Mouse (Mus musculus) myocyte (in vitro differentiated cells): ENCODE results near the gene Grifin. TPM values are rescaled to one million over a fixed set of nuclear protein-coding genes. Genes with fewer than 3 reads are reported as not detected.

Source experiments
- H3K27me3 ChIP-seq: one replicate; pipeline ENCODE4 v1.6.1; 2011; ENCODE audit not compliant: control insufficient read depth, insufficient read depth, insufficient read length
- H3K36me3 ChIP-seq: one replicate; pipeline ENCODE4 v1.6.1; 2011; ENCODE audit not compliant: control insufficient read depth, insufficient read depth
- H3K4me2 ChIP-seq: one replicate; pipeline ENCODE4 v1.6.1; 2011; ENCODE audit warnings: low read depth, control low read depth
- H3K4me3 ChIP-seq: one replicate; pipeline ENCODE4 v1.5.1; 2011; ENCODE audit warnings: mild to moderate bottlenecking, control low read depth, moderate library complexity
- H3K79me2 ChIP-seq: one replicate; pipeline ENCODE4 v1.6.1; 2011; ENCODE audit not compliant: control insufficient read depth, insufficient read depth
- H3ac ChIP-seq: one replicate; pipeline ENCODE4 v1.6.1; 2011; ENCODE audit not compliant: control insufficient read depth, insufficient read length
- CEBPB ChIP-seq: IDR thresholded peaks from 2 replicates; pipeline ENCODE4 v1.6.1; 2011; ENCODE audit warnings: mild to moderate bottlenecking, moderate library complexity; ENCODE audit not compliant: poor library complexity, insufficient read depth, severe bottlenecking
- E2F4 ChIP-seq: IDR thresholded peaks from one replicate; pipeline ENCODE4 v1.6.1; 2011; ENCODE audit warnings: mild to moderate bottlenecking, control low read depth, moderate library complexity; ENCODE audit not compliant: insufficient read depth
- MAX ChIP-seq: IDR thresholded peaks from one replicate; pipeline ENCODE4 v1.6.1; 2011; ENCODE audit warnings: low read depth, mild to moderate bottlenecking, control low read depth
- MYOD1 ChIP-seq, 3 experiments: IDR thresholded peaks; one replicate each; pipeline ENCODE4 v1.6.1; 2011; ENCODE audit warnings: control low read depth in 2 of 3, low read depth in 2 of 3, mild to moderate bottlenecking in 2 of 3, moderate library complexity in 1 of 3; ENCODE audit not compliant: insufficient read length in 2 of 3, control insufficient read depth in 1 of 3
- MYOG ChIP-seq, 3 experiments: IDR thresholded peaks; one replicate each; pipeline ENCODE4 v1.6.1; 2011; ENCODE audit warnings: control low read depth in 2 of 3, low read depth in 2 of 3, mild to moderate bottlenecking in 2 of 3; ENCODE audit not compliant: insufficient read length in 2 of 3, control insufficient read depth in 1 of 3, insufficient read depth in 1 of 3
- POLR2A ChIP-seq: IDR thresholded peaks from one replicate; pipeline ENCODE4 v1.6.1; 2011; ENCODE audit warnings: low read depth, mild to moderate bottlenecking, control low read depth, moderate library complexity; ENCODE audit not compliant: insufficient read length
- POLR2AphosphoS2 ChIP-seq: IDR thresholded peaks from one replicate; pipeline ENCODE4 v1.6.1; 2011; ENCODE audit warnings: low read depth, control low read depth; ENCODE audit not compliant: insufficient read length
- REST ChIP-seq: IDR thresholded peaks from one replicate; pipeline ENCODE4 v1.6.1; 2011; ENCODE audit warnings: mild to moderate bottlenecking, control low read depth, moderate library complexity; ENCODE audit not compliant: insufficient read depth, insufficient read length
- SRF ChIP-seq: IDR thresholded peaks from one replicate; pipeline ENCODE4 v1.6.1; 2011; ENCODE audit warnings: low read depth; ENCODE audit not compliant: control insufficient read depth, insufficient read length
- TCF12 ChIP-seq: IDR thresholded peaks from one replicate; pipeline ENCODE4 v1.6.1; 2011; ENCODE audit warnings: mild to moderate bottlenecking, control low read depth; ENCODE audit not compliant: poor library complexity, insufficient read depth, severe bottlenecking
- TCF3 ChIP-seq: IDR thresholded peaks from one replicate; pipeline ENCODE4 v1.6.1; 2011; ENCODE audit warnings: low read depth, control low read depth; ENCODE audit not compliant: insufficient read length
- USF1 ChIP-seq: IDR thresholded peaks from one replicate; pipeline ENCODE4 v1.6.1; 2011; ENCODE audit warnings: low read depth, mild to moderate bottlenecking, control low read depth, moderate library complexity
- polyA plus RNA-seq: library from polyadenylated mRNA; unstranded; fragments of >200 nt; fragmentation: generic; extraction: Trizol; gene quantifications from one replicate; pipeline ENCODE4 v1.2.1, GENCODE M21; 2012; ENCODE audit warnings: missing spikeins

Gene Grifin
- polyA plus RNA-seq, 1 experiment = not detected

DNA sequence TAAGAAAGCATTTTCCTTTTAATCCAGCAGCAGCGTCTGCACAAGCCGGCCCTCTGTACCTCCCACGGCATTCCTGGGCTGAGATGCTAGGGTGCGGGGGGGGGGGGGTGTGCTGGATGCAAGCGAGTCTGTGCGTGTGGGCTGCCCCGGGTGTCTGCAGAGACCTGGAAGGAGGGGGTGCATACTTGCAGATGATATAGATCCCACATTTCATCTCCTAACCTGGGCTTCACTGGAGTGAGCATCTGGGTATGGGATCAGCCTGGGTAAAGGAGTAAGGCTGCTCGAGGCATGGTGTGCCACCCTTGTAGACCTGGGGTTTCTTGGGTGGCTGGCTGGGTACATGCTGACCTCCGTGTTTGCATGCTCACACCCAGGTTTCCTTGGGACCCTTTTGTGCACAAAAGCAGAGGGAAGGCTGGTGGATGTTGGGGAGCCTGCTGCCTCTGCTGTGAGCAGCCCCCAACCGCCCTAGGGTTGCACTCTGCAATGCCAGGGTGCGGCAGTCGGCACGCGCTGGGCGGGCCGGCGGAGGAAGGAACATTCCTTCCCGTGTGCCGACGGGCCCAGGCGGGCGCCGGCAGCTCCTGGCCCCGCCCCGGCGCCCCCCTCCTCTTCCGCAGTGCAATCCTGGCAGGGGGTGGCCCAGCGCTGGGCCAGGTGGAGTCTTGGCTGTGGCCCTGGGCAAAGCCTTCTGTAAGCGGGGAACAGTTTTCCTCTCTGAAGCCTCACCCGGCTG lies 45.6 kb upstream of the Grifin start:
- no peaks in the 10 kb centered on the region for H3K36me3 ChIP-seq
- no peaks in the 10 kb centered on the region for H3K27me3 ChIP-seq
- peaks cover 8% of the 10 kb centered on the region for H3K79me2 ChIP-seq
- TF ChIP-seq POLR2A (peak; percentile 44), MYOG (IDR thresholded peaks at IDR 0.05; ENCODE audit: control insufficient read depth in 1 of 3, insufficient read depth in 1 of 3, insufficient read length in 2 of 3, low read depth in 2 of 3) (no peak)
- H3K4me3 ChIP-seq = peak overlapping the region; percentile 43
- no peak overlapping the region for H3ac ChIP-seq
- peak overlapping the region; percentile 95 for H3K4me2 ChIP-seq

DNA sequence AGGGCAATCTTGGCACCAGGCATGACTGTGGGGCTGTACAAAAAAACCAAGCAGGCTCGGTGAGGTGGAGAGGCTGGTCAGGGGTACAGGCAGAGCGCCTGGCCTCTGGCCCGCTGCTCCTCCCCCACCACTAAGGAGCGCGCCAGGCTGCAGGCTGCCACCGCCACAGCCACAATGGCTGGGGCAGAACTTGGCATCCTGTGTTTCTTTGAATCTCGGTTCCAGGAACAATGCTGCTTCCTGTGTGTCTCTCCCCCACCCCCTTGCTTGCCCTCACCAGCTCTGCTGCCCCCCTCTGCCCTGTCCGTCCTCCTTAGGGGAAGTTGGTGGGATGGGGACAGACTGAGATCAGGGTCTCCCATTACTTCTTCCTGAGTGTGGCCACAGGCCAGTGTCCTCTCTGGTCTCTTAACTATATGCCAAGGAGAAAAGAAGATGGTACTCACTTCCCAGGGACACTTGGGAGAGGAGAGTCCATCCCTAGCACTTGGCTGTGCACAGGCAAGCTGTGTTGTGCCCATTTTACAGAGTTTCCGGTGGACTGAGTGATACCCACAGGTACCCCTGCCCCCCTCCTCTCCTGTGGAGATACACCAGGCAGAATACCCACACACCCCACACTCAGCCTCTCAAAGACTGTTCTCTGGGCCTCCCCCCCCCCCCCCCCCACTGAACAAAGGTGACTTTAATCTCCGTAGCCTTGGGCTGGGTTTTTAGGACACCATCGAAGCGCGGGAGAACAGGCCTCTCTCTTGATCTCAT lies 44.8 kb upstream of the Grifin start:
- Histone ChIP-seq H3K27me3 (no peaks in the 10 kb centered on the region), H3K79me2 (peaks cover 8% of the 10 kb centered on the region), H3K36me3 (no peaks in the 10 kb centered on the region), H3K4me2 (peak overlapping the region; percentile 95), H3K4me3 (peak overlapping the region; percentile 43), H3ac (no peak overlapping the region)
- TF ChIP-seq TCF12 (no peak), CEBPB (no peak), MYOG (IDR thresholded peaks at IDR 0.05; ENCODE audit: control insufficient read depth in 1 of 3, insufficient read depth in 1 of 3, insufficient read length in 2 of 3, low read depth in 2 of 3) (peak in 1 of 3 experiments; percentile 14), POLR2A (peak; percentile 15), SRF (no peak), REST (no peak), MAX (no peak), POLR2AphosphoS2 (no peak)

- TF ChIP-seq POLR2A (no peak), E2F4 (no peak), MYOG (IDR thresholded peaks at IDR 0.05; ENCODE audit: control insufficient read depth in 1 of 3, insufficient read depth in 1 of 3, insufficient read length in 2 of 3, low read depth in 2 of 3) (no peak), MYOD1 (IDR thresholded peaks at IDR 0.05; ENCODE audit: control insufficient read depth in 1 of 3, insufficient read length in 2 of 3, low read depth in 2 of 3) (no peak), CEBPB (no peak), TCF12 (no peak), TCF3 (no peak)
- Histone ChIP-seq H3K27me3 (no peaks in the 10 kb centered on the region), H3K79me2 (peaks cover 8% of the 10 kb centered on the region), H3ac (peak overlapping the region; percentile 9), H3K4me2 (peak overlapping the region; percentile 95), H3K36me3 (no peaks in the 10 kb centered on the region), H3K4me3 (peak overlapping the region; percentile 43)
Observed at GRCm38 (mm10) chr5:140608634-140609015, 43.8 kb upstream of the Grifin start.

GRCm38 (mm10) chr5:140607836-140608633 lies 43.2 kb upstream of the Grifin start:
- H3K79me2 ChIP-seq = peaks cover 8% of the 10 kb centered on the region
- no peaks in the 10 kb centered on the region for H3K27me3 ChIP-seq

GRCm38 (mm10) chr5:140607001-140607835 lies 42.3 kb upstream of the Grifin start, which contains the start of gene Lfng:
Gene Lfng (plus strand): TSS chr5:140607320.
- peak; percentile 36 for TF ChIP-seq USF1
- TF ChIP-seq POLR2A = peak; percentile 90
- TF ChIP-seq MYOD1 (IDR thresholded peaks at IDR 0.05; ENCODE audit: control insufficient read depth in 1 of 3, insufficient read length in 2 of 3, low read depth in 2 of 3) = peak in 1 of 3 experiments; percentile 63
- TF ChIP-seq POLR2AphosphoS2 = peak; percentile 91
- no peak for TF ChIP-seq TCF3
- TF ChIP-seq SRF = no peak
- TF ChIP-seq MYOG (IDR thresholded peaks at IDR 0.05; ENCODE audit: control insufficient read depth in 1 of 3, insufficient read depth in 1 of 3, insufficient read length in 2 of 3, low read depth in 2 of 3) = peak in 2 of 3 experiments; percentile 44 to 60
- Histone ChIP-seq H3K27me3 (no peaks in the 10 kb centered on the region), H3ac (peak within 1 kb of the TSS; percentile 9), H3K79me2 (peaks cover 8% of the 10 kb centered on the region), H3K4me2 (peak within 1 kb of the TSS; percentile 95), H3K36me3 (no peaks in the 10 kb centered on the region), H3K4me3 (peak within 1 kb of the TSS; percentile 43)

More at GRCm38 (mm10) chr5:140607836-140608633, 43.2 kb upstream of the Grifin start:
- Histone ChIP-seq H3K36me3 (no peaks in the 10 kb centered on the region), H3ac (peak overlapping the region; percentile 9), H3K4me3 (peak overlapping the region; percentile 43), H3K4me2 (peak overlapping the region; percentile 95)
- TF ChIP-seq TCF12 = no peak
- TF ChIP-seq E2F4 = no peak
- TF ChIP-seq TCF3 = no peak
